Mouse (Mus musculus) kidney, postnatal 0 days (tissue): ENCODE data around the gene Dclk2. TPM values are rescaled to one million over a fixed set of nuclear protein-coding genes. Genes with fewer than 3 reads are reported as not detected.

Experiments
- ATAC-seq: fragments of 200-750 bp; cut with Nextera tagmentation; replicated peaks from 2 replicates; pipeline ENCODE4 v1.8.0; 2017; ENCODE audit warnings: low read depth, moderate number of reproducible peaks, moderate TSS enrichment, moderate library complexity; ENCODE audit not compliant: low FRiP score
- DNase-seq: peaks from one replicate; pipeline ENCODE4 v3.0.0-alpha.2; 2016; ENCODE audit warnings: low spot score
- H3K27ac ChIP-seq: fragments of 300-500 bp; sonication (generic); 2 replicates; pipeline ENCODE4 v1.5.1; 2014; ENCODE audit warnings: mild to moderate bottlenecking
- H3K27me3 ChIP-seq: fragments of 300-500 bp; sonication (generic); 2 replicates; pipeline ENCODE4 v1.6.1; 2014; ENCODE audit warnings: low read length, mixed read lengths; ENCODE audit not compliant: insufficient read depth
- H3K36me3 ChIP-seq: fragments of 300-500 bp; sonication (generic); 2 replicates; pipeline ENCODE4 v1.6.1; 2014; ENCODE audit warnings: low read length, mixed read lengths; ENCODE audit not compliant: insufficient read depth
- H3K4me1 ChIP-seq: fragments of 300-500 bp; sonication (generic); replicated peaks from 2 replicates; pipeline ENCODE4 v1.6.1; 2014; ENCODE audit warnings: antibody characterized with exemption, low read length, mixed read lengths; ENCODE audit not compliant: insufficient read depth
- H3K4me2 ChIP-seq: fragments of 300-500 bp; sonication (generic); 2 replicates; pipeline ENCODE4 v1.6.1; 2014; ENCODE audit warnings: mild to moderate bottlenecking, low read length, moderate library complexity, mixed read lengths
- H3K4me3 ChIP-seq: fragments of 300-500 bp; sonication (generic); replicated peaks from 2 replicates; pipeline ENCODE4 v1.5.1; 2014; ENCODE audit warnings: low read depth, low read length
- H3K9ac ChIP-seq: fragments of 300-500 bp; sonication (generic); 2 replicates; pipeline ENCODE4 v1.6.1; 2014; ENCODE audit warnings: low read depth, low read length
- H3K9me3 ChIP-seq: fragments of 300-500 bp; sonication (generic); replicated peaks from 2 replicates; pipeline ENCODE4 v1.6.1; 2016; ENCODE audit warnings: low read length, inconsistent platforms, mixed read lengths
- CTCF ChIP-seq: IDR thresholded peaks from 2 replicates; pipeline ENCODE4 v1.5.1; 2016; ENCODE audit warnings: antibody characterized with exemption, low read depth, mild to moderate bottlenecking, moderate library complexity
- WGBS: fragments of 180-500 bp; shearing (Covaris S2); extraction: QIAGEN DNeasy Blood & Tissue Kit; methylation state at CpG from one replicate; pipeline ENCODE4 v1.1.7; 2014; 5-methylcytosine and 5-hydroxymethylcytosine counted together
- polyA plus RNA-seq: library from polyadenylated mRNA; unstranded; fragments of >200 nt; fragmentation: Nextera tagmentation; extraction: Ambion mirVana; gene quantifications from 2 replicates; pipeline ENCODE4 v1.2.1, GENCODE M21; 2015

Gene Dclk2
- polyA plus RNA-seq = 2.3 TPM in 2 replicates

- peak within 1 kb of the TSS; percentile 83 for H3K4me2 ChIP-seq
- H3K36me3 ChIP-seq = no peaks in the 10 kb centered on the region
- under 1% methylated on average over 73 of the region's 91 CpGs for WGBS
- peak within 1 kb of the TSS; percentile 82 for H3K4me3 ChIP-seq
- peaks cover 5% of the 10 kb centered on the region; the same call in 1 of the 2 replicates for H3K4me1 ChIP-seq
- TF ChIP-seq CTCF = no peak
- DNase-seq = peak; percentile 69
- no peak within 1 kb of the TSS; the same call in 1 of the 2 replicates for H3K27ac ChIP-seq
- H3K27me3 ChIP-seq = no peaks in the 10 kb centered on the region; the same call in 1 of the 2 replicates
- peak within 1 kb of the TSS; percentile 76 for H3K9ac ChIP-seq
- no peaks in the 10 kb centered on the region for H3K9me3 ChIP-seq
- ATAC-seq = peak; percentile 85
Measured at GRCm38 (mm10) chr3:86920343-86921083, at the start of gene Dclk2. Gene Dclk2 (minus strand): TSS chr3:86920852.

GRCm38 (mm10) chr3:86962665-86963435 lies 42.2 kb upstream of the Dclk2 start:
- DNase-seq (no peak), ATAC-seq (no peak)
- TF ChIP-seq CTCF = no peak
- Histone ChIP-seq H3K27me3 (no peaks in the 10 kb centered on the region), H3K36me3 (no peaks in the 10 kb centered on the region), H3K27ac (no peak overlapping the region), H3K9me3 (no peaks in the 10 kb centered on the region), H3K4me3 (no peak overlapping the region), H3K9ac (no peak overlapping the region), H3K4me2 (no peak overlapping the region), H3K4me1 (no peaks in the 10 kb centered on the region)
- WGBS = 86% methylated on average over 17 of the region's 17 CpGs

GRCm38 (mm10) chr3:86961395-86961669 lies 40.7 kb upstream of the Dclk2 start:
- Histone ChIP-seq H3K9ac (no peak overlapping the region), H3K9me3 (no peaks in the 10 kb centered on the region), H3K27me3 (no peaks in the 10 kb centered on the region), H3K4me2 (no peak overlapping the region), H3K36me3 (no peaks in the 10 kb centered on the region), H3K4me3 (no peak overlapping the region), H3K27ac (no peak overlapping the region), H3K4me1 (no peaks in the 10 kb centered on the region)
- DNase-seq = no peak
- TF ChIP-seq CTCF = no peak
- 86% methylated on average over 2 of the region's 2 CpGs for WGBS
- no peak for ATAC-seq

GRCm38 (mm10) chr3:86960656-86961394 lies 40.2 kb upstream of the Dclk2 start:
- Histone ChIP-seq H3K4me3 (no peak overlapping the region), H3K27me3 (no peaks in the 10 kb centered on the region), H3K9ac (no peak overlapping the region), H3K36me3 (no peaks in the 10 kb centered on the region), H3K9me3 (no peaks in the 10 kb centered on the region), H3K27ac (no peak overlapping the region), H3K4me2 (no peak overlapping the region), H3K4me1 (no peaks in the 10 kb centered on the region)
- ATAC-seq (no peak), DNase-seq (no peak)
- TF ChIP-seq CTCF = no peak
- WGBS = 86% methylated on average over 17 of the region's 17 CpGs

- TF ChIP-seq CTCF = no peak
- ATAC-seq = no peak
- Histone ChIP-seq H3K4me1 (no peaks in the 10 kb centered on the region), H3K9ac (no peak overlapping the region), H3K4me3 (no peak overlapping the region), H3K4me2 (no peak overlapping the region), H3K27ac (no peak overlapping the region), H3K27me3 (no peaks in the 10 kb centered on the region), H3K36me3 (no peaks in the 10 kb centered on the region), H3K9me3 (no peaks in the 10 kb centered on the region)
- WGBS = 89% methylated on average over 7 of the region's 7 CpGs
- no peak for DNase-seq
Measured at GRCm38 (mm10) chr3:86959088-86959487, 38.4 kb upstream of the Dclk2 start.

GRCm38 (mm10) chr3:86955376-86955775 lies 34.7 kb upstream of the Dclk2 start:
- H3K4me1 ChIP-seq = no peaks in the 10 kb centered on the region
- no peak for TF ChIP-seq CTCF
- no peak overlapping the region for H3K4me3 ChIP-seq
- H3K9me3 ChIP-seq = no peaks in the 10 kb centered on the region
- no peaks in the 10 kb centered on the region for H3K27me3 ChIP-seq
- no peaks in the 10 kb centered on the region for H3K36me3 ChIP-seq
- 8% methylated on average over 4 of the region's 4 CpGs for WGBS
- no peak for ATAC-seq
- H3K4me2 ChIP-seq = no peak overlapping the region
- no peak overlapping the region for H3K27ac ChIP-seq
- no peak overlapping the region for H3K9ac ChIP-seq
- peak; percentile 29 for DNase-seq
